Mouse (Mus musculus) spleen, adult 2 months (tissue): ENCODE measurements around the gene BC028528.

Experiments used
- CTCF ChIP-seq: fragments of 200-500 bp; IDR thresholded peaks from 2 replicates; pipeline ENCODE4 v1.5.1; 2011; ENCODE audit warnings: mild to moderate bottlenecking, inconsistent platforms; ENCODE audit not compliant: insufficient read depth, insufficient read length, insufficient replicate concordance; ENCODE audit errors: extremely low read depth
- POLR2A ChIP-seq: fragments of 200-500 bp; IDR thresholded peaks from 2 replicates; pipeline ENCODE4 v1.6.1; 2011; ENCODE audit warnings: low read depth, low read length, inconsistent platforms

GRCm38 (mm10) chr3:95889664-95890063 lies 2.1 kb downstream of the BC028528 start:
- no peak for TF ChIP-seq CTCF
- TF ChIP-seq POLR2A = no peak
